Mouse (Mus musculus): ENCODE results near the gene Npvf.

GRCm38 (mm10) chr6:50666937-50667336, 12.7 kb upstream of the Npvf start:
- TF ChIP-seq POLR2A (IDR thresholded peaks at IDR 0.05; ENCODE audit: control insufficient read depth in 1 of 2, insufficient read depth in 1 of 2, low read depth in 1 of 2, low read length in 2 of 2, poor library complexity in 1 of 2) (no peak), ZMIZ1 (IDR thresholded peaks at IDR 0.05; ENCODE audit: low read depth, low read length) (no peak), HCFC1 (IDR thresholded peaks at IDR 0.05; ENCODE audit: low read depth, low read length) (no peak), MYB (IDR thresholded peaks at IDR 0.05; ENCODE audit: low read depth, low read length) (no peak), SIN3A (IDR thresholded peaks at IDR 0.05; ENCODE audit: low read length) (no peak), CHD2 (IDR thresholded peaks at IDR 0.05; ENCODE audit: low read length) (no peak), CTCF (IDR thresholded peaks at IDR 0.05 in 2 of 3, conservative IDR thresholded peaks at IDR 0.05 in 1 of 3; ENCODE audit: control insufficient read depth in 1 of 3, insufficient read depth in 1 of 3, low read depth in 2 of 3, low read length in 3 of 3, poor library complexity in 1 of 3, severe bottlenecking in 1 of 3) (no peak), UBTF (IDR thresholded peaks at IDR 0.05; ENCODE audit: borderline replicate concordance, insufficient read depth, low read depth, low read length) (no peak), ELF1 (IDR thresholded peaks at IDR 0.05; ENCODE audit: low read depth, low read length) (no peak), USF1 (IDR thresholded peaks at IDR 0.05; ENCODE audit: low read depth, low read length) (no peak), NRF1 (IDR thresholded peaks at IDR 0.05; ENCODE audit: insufficient read depth, low read depth, low read length, poor library complexity, severe bottlenecking) (no peak), EP300 (IDR thresholded peaks at IDR 0.05; ENCODE audit: low read depth in 1 of 2, low read length in 2 of 2) (no peak), MAZ (IDR thresholded peaks at IDR 0.05; ENCODE audit: low read depth, low read length) (no peak), NELFE (IDR thresholded peaks at IDR 0.05; ENCODE audit: low read depth, low read length) (no peak)

Measured in MEL (cell line).